Mouse (Mus musculus): ENCODE measurements at regions not wholly inside any gene's neighbourhood (a gene's known extent, or its start where the extent isn't known, plus 50 kb on each side); places are given as distances from the start of the nearest gene placed in this dataset.

GRCm38 (mm10) chr2:50535085-50535878, 238.7 kb upstream of the Mmadhc start:
- Histone ChIP-seq H3K4me1 (peaks cover 4% of the 10 kb centered on the region; the same call in 1 of the 2 replicates), H3K27me3 (no peaks in the 10 kb centered on the region), H3K9me3 (no peaks in the 10 kb centered on the region), H3K4me2 (no peak overlapping the region), H3K4me3 (no peak overlapping the region), H3K27ac (no peak overlapping the region), H3K36me3 (no peaks in the 10 kb centered on the region), H3K9ac (no peak overlapping the region)
- ATAC-seq (ENCODE audit: insufficient number of reproducible peaks, insufficient read depth, low FRiP score, low TSS enrichment, low read depth): no peak
- WGBS: 91% methylated on average over 4 of the region's 4 CpGs

- no peaks in the 10 kb centered on the region for H3K9me3 ChIP-seq
- H3K36me3 ChIP-seq: no peaks in the 10 kb centered on the region
- no peak overlapping the region for H3K4me3 ChIP-seq
- no peaks in the 10 kb centered on the region for H3K4me1 ChIP-seq
- H3K27ac ChIP-seq: no peak overlapping the region
- 90% methylated on average over 2 of the region's 2 CpGs for WGBS
- H3K9ac ChIP-seq: no peak overlapping the region
- no peak for ATAC-seq (ENCODE audit: insufficient number of reproducible peaks, insufficient read depth, low FRiP score, low TSS enrichment, low read depth)
- H3K27me3 ChIP-seq: no peaks in the 10 kb centered on the region
- H3K4me2 ChIP-seq: no peak overlapping the region
Observed at GRCm38 (mm10) chr2:50533702-50534101, 237.1 kb upstream of the Mmadhc start.

- no peak for ATAC-seq (ENCODE audit: insufficient number of reproducible peaks, insufficient read depth, low FRiP score, low TSS enrichment, low read depth)
Observed at GRCm38 (mm10) chr2:50527425-50527824, 230.8 kb upstream of the Mmadhc start.

GRCm38 (mm10) chr2:50524838-50525615, 228.4 kb upstream of the Mmadhc start:
- Histone ChIP-seq H3K27me3 (no peaks in the 10 kb centered on the region), H3K9me3 (no peaks in the 10 kb centered on the region), H3K36me3 (no peaks in the 10 kb centered on the region), H3K4me1 (peaks cover 10% of the 10 kb centered on the region; the same call in 1 of the 2 replicates), H3K4me2 (no peak overlapping the region), H3K27ac (no peak overlapping the region), H3K4me3 (no peak overlapping the region), H3K9ac (no peak overlapping the region)
- 90% methylated on average over 10 of the region's 10 CpGs for WGBS
- no peak for ATAC-seq (ENCODE audit: insufficient number of reproducible peaks, insufficient read depth, low FRiP score, low TSS enrichment, low read depth)

More at GRCm38 (mm10) chr2:50527425-50527824, 230.8 kb upstream of the Mmadhc start:
- no peaks in the 10 kb centered on the region for H3K9me3 ChIP-seq
- H3K27me3 ChIP-seq: no peaks in the 10 kb centered on the region
- no peak overlapping the region for H3K27ac ChIP-seq
- no peak overlapping the region for H3K9ac ChIP-seq
- no peak overlapping the region for H3K4me2 ChIP-seq
- H3K4me1 ChIP-seq: no peaks in the 10 kb centered on the region
- no peaks in the 10 kb centered on the region for H3K36me3 ChIP-seq
- H3K4me3 ChIP-seq: no peak overlapping the region

GRCm38 (mm10) chr2:50520169-50520568, 223.6 kb upstream of the Mmadhc start:
- no peak for ATAC-seq (ENCODE audit: insufficient number of reproducible peaks, insufficient read depth, low FRiP score, low TSS enrichment, low read depth)
- H3K27ac ChIP-seq: peak overlapping the region; percentile 34; the same call in 1 of the 2 replicates
- 21% methylated on average over 8 of the region's 8 CpGs for WGBS
- H3K4me1 ChIP-seq: peaks cover 17% of the 10 kb centered on the region
- peak overlapping the region; percentile 16 for H3K9ac ChIP-seq
- no peak overlapping the region for H3K4me3 ChIP-seq
- no peaks in the 10 kb centered on the region for H3K27me3 ChIP-seq
- H3K9me3 ChIP-seq: no peaks in the 10 kb centered on the region
- H3K36me3 ChIP-seq: no peaks in the 10 kb centered on the region
- H3K4me2 ChIP-seq: peak overlapping the region; percentile 43

- Histone ChIP-seq H3K4me2 (no peak overlapping the region), H3K27me3 (no peaks in the 10 kb centered on the region), H3K27ac (no peak overlapping the region), H3K36me3 (no peaks in the 10 kb centered on the region), H3K9me3 (no peaks in the 10 kb centered on the region), H3K4me3 (no peak overlapping the region), H3K4me1 (peaks cover 17% of the 10 kb centered on the region), H3K9ac (no peak overlapping the region)
- ATAC-seq (ENCODE audit: insufficient number of reproducible peaks, insufficient read depth, low FRiP score, low TSS enrichment, low read depth): no peak
- WGBS: 60% methylated on average over 1 of the region's 1 CpGs
Observed at GRCm38 (mm10) chr2:50519129-50519504, 222.5 kb upstream of the Mmadhc start.

- Histone ChIP-seq H3K4me3 (no peak overlapping the region), H3K9me3 (no peaks in the 10 kb centered on the region), H3K27me3 (no peaks in the 10 kb centered on the region), H3K4me2 (no peak overlapping the region), H3K4me1 (peaks cover 17% of the 10 kb centered on the region), H3K36me3 (no peaks in the 10 kb centered on the region), H3K9ac (no peak overlapping the region), H3K27ac (no peak overlapping the region)
- WGBS: 48% methylated on average over 10 of the region's 10 CpGs
- no peak for ATAC-seq (ENCODE audit: insufficient number of reproducible peaks, insufficient read depth, low FRiP score, low TSS enrichment, low read depth)
Observed at GRCm38 (mm10) chr2:50518371-50519128, 221.9 kb upstream of the Mmadhc start.

- Histone ChIP-seq H3K36me3 (no peaks in the 10 kb centered on the region), H3K9me3 (no peaks in the 10 kb centered on the region), H3K4me3 (no peak overlapping the region), H3K4me1 (no peaks in the 10 kb centered on the region), H3K27ac (no peak overlapping the region), H3K27me3 (no peaks in the 10 kb centered on the region), H3K4me2 (no peak overlapping the region), H3K9ac (no peak overlapping the region)
- no peak for ATAC-seq (ENCODE audit: insufficient number of reproducible peaks, insufficient read depth, low FRiP score, low TSS enrichment, low read depth)
- 89% methylated on average over 4 of the region's 4 CpGs for WGBS
Observed at GRCm38 (mm10) chr2:50513276-50513675, 216.7 kb upstream of the Mmadhc start.

- WGBS: 89% methylated on average over 8 of the region's 8 CpGs
- Histone ChIP-seq H3K27me3 (no peaks in the 10 kb centered on the region), H3K9me3 (no peaks in the 10 kb centered on the region), H3K4me2 (no peak overlapping the region), H3K4me1 (0 out of 2 replicates have a peak, but pooled peaks cover 8% of the 10 kb centered on the region), H3K9ac (no peak overlapping the region), H3K27ac (no peak overlapping the region), H3K4me3 (no peak overlapping the region), H3K36me3 (no peaks in the 10 kb centered on the region)
- ATAC-seq (ENCODE audit: insufficient number of reproducible peaks, insufficient read depth, low FRiP score, low TSS enrichment, low read depth): no peak
Observed at GRCm38 (mm10) chr2:50498713-50499112, 202.1 kb upstream of the Mmadhc start.

GRCm38 (mm10) chr2:50496057-50496433, 199.4 kb upstream of the Mmadhc start:
- H3K9ac ChIP-seq: no peak overlapping the region
- H3K4me1 ChIP-seq: 0 out of 2 replicates have a peak, but pooled peaks cover 8% of the 10 kb centered on the region
- 81% methylated on average over 3 of the region's 3 CpGs for WGBS
- H3K4me3 ChIP-seq: no peak overlapping the region
- no peak for ATAC-seq (ENCODE audit: insufficient number of reproducible peaks, insufficient read depth, low FRiP score, low TSS enrichment, low read depth)
- H3K27ac ChIP-seq: no peak overlapping the region
- no peaks in the 10 kb centered on the region for H3K36me3 ChIP-seq
- H3K9me3 ChIP-seq: no peaks in the 10 kb centered on the region
- H3K27me3 ChIP-seq: no peaks in the 10 kb centered on the region
- H3K4me2 ChIP-seq: no peak overlapping the region

GRCm38 (mm10) chr2:50495141-50496056, 198.8 kb upstream of the Mmadhc start:
- H3K4me1 ChIP-seq: 0 out of 2 replicates have a peak, but pooled peaks cover 8% of the 10 kb centered on the region
- 37% methylated on average over 5 of the region's 5 CpGs for WGBS
- H3K9me3 ChIP-seq: no peaks in the 10 kb centered on the region
- no peak overlapping the region; the same call in 1 of the 2 replicates for H3K27ac ChIP-seq
- no peaks in the 10 kb centered on the region for H3K27me3 ChIP-seq
- H3K4me3 ChIP-seq: no peak overlapping the region
- no peak overlapping the region for H3K4me2 ChIP-seq
- H3K9ac ChIP-seq: no peak overlapping the region
- ATAC-seq (ENCODE audit: insufficient number of reproducible peaks, insufficient read depth, low FRiP score, low TSS enrichment, low read depth): no peak
- no peaks in the 10 kb centered on the region for H3K36me3 ChIP-seq

Data from embryonic facial prominence, embryonic 13.5 days (tissue).